Mouse (Mus musculus): ENCODE results near the gene Trhde.

Gene Trhde

GRCm38 (mm10) chr10:114736377-114736776 lies 65.7 kb downstream of the Trhde start:
- in situ Hi-C loops (cut with MboI, MseI), result no loop called here

- in situ Hi-C loops (cut with MboI, MseI), result no loop called here
These were observed 66.4 kb downstream of the Trhde start for GRCm38 (mm10) chr10:114735678-114736077.

GRCm38 (mm10) chr10:114735111-114735510 lies 67.0 kb downstream of the Trhde start:
- in situ Hi-C loops (cut with MboI, MseI), result no loop called here

- in situ Hi-C loops (cut with MboI, MseI), result no loop called here
These were observed 76.5 kb downstream of the Trhde start for GRCm38 (mm10) chr10:114725591-114725990.

- in situ Hi-C loops (cut with MboI, MseI), result no loop called here
These were observed 100.3 kb downstream of the Trhde start for GRCm38 (mm10) chr10:114701791-114702190.

- in situ Hi-C loops (cut with MboI, MseI), result no loop called here
These were observed 130.2 kb downstream of the Trhde start for GRCm38 (mm10) chr10:114671791-114672415.

- in situ Hi-C loops (cut with MboI, MseI), result no loop called here
These were observed 209.1 kb downstream of the Trhde start for GRCm38 (mm10) chr10:114593046-114593445.

- in situ Hi-C loops (cut with MboI, MseI), result no loop called here
These were observed 223.2 kb downstream of the Trhde start for GRCm38 (mm10) chr10:114578926-114579325.

GRCm38 (mm10) chr10:114567891-114568290 lies 234.2 kb downstream of the Trhde start:
- in situ Hi-C loops (cut with MboI, MseI), result no loop called here

GRCm38 (mm10) chr10:114509186-114509585 lies 292.9 kb downstream of the Trhde start:
- in situ Hi-C loops (cut with MboI, MseI), result no loop called here

- in situ Hi-C loops (cut with MboI, MseI), result no loop called here
These were observed 313.3 kb downstream of the Trhde start for GRCm38 (mm10) chr10:114488806-114489205.

GRCm38 (mm10) chr10:114455591-114455990 lies 346.5 kb downstream of the Trhde start:
- in situ Hi-C loops (cut with MboI, MseI), result no loop called here

GRCm38 (mm10) chr10:114448116-114448515 lies 354.0 kb downstream of the Trhde start:
- in situ Hi-C loops (cut with MboI, MseI), result no loop called here

GRCm38 (mm10) chr10:114418956-114419530 lies 383.1 kb downstream of the Trhde start:
- in situ Hi-C loops (cut with MboI, MseI), result no loop called here

- in situ Hi-C loops (cut with MboI, MseI), result no loop called here
These were observed 386.4 kb downstream of the Trhde start for GRCm38 (mm10) chr10:114415717-114416116.

- in situ Hi-C loops (cut with MboI, MseI), result no loop called here
These were observed 396.8 kb downstream of the Trhde start for GRCm38 (mm10) chr10:114405260-114405659.

- in situ Hi-C loops (cut with MboI, MseI), result no loop called here
These were observed 398.3 kb downstream of the Trhde start for GRCm38 (mm10) chr10:114403795-114404194.

GRCm38 (mm10) chr10:114370804-114371203 lies 431.3 kb downstream of the Trhde start:
- in situ Hi-C loops (cut with MboI, MseI), result no loop called here

- in situ Hi-C loops (cut with MboI, MseI), result no loop called here
These were observed 438.7 kb downstream of the Trhde start for GRCm38 (mm10) chr10:114363442-114363841.

- in situ Hi-C loops (cut with MboI, MseI), result no loop called here
These were observed 439.5 kb downstream of the Trhde start for GRCm38 (mm10) chr10:114362631-114363030.
